Mouse (Mus musculus): ENCODE measurements around the gene Tmem63b.

DNA sequence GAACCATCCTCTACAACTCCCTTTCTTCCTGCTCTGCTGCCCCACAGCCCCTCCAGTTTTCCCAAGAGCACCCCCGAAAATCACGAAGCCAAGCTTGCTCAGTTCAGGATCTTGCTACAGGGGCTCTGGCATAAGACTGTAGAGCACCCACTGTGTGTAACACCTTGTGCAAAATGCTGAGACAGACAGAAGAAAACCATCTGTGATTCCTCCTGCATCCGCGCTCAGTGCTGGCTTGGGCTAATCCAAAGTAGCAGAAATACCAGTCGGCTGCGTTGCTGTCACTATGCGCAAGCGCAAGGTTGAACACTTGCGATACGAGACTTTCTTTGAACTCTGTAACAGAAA lies 37.8 kb upstream of the Tmem63b start:
- no peak for TF ChIP-seq CTCF (IDR thresholded peaks at IDR 0.05; ENCODE audit: low read depth)
- TF ChIP-seq EP300 (optimal IDR thresholded peaks at IDR 0.05): no peak

Data from stomach, postnatal 0 days (tissue).